Mouse (Mus musculus) CD4-positive, CD25-positive, alpha-beta regulatory T cell, adult 4 months (primary cell): ENCODE data around the gene Ap4s1. TPM values are rescaled to one million over a fixed set of nuclear protein-coding genes. Genes with fewer than 3 reads are reported as not detected.
A peak's percentile ranks its signal among the peaks of the same experiment; 100 is the strongest.
"Not testable (repeated sequence)": the region's sequence is repeated elsewhere in the genome, so short reads cannot be mapped to it uniquely, and the experiment has no call there.

ENCODE experiments used
- ATAC-seq: one replicate; pipeline ENCODE4 v1.8.0; 2017
- polyA plus RNA-seq, 2 experiments: library from polyadenylated mRNA; unstranded; fragments of 100-300 nt; shearing (Covaris generic); gene quantifications; one replicate each; pipeline ENCODE4 v1.2.1; 2017

The Ap4s1 gene
- 10 to 100 TPM; 10.9 to 19.7 TPM for polyA plus RNA-seq

GRCm38 (mm10) chr12:51690893-51691844 lies at the start of gene Ap4s1:
TSS of gene Ap4s1 (plus strand) at chr12:51691033.
- peak; percentile 60 for ATAC-seq

GRCm38 (mm10) chr12:51641871-51642270 lies 49.0 kb upstream of the Ap4s1 start:
- ATAC-seq = peak; percentile 58

- ATAC-seq = not testable (repeated sequence)
Measured at GRCm38 (mm10) chr12:51649401-51649800, 41.4 kb upstream of the Ap4s1 start.

- no peak for ATAC-seq
Measured at GRCm38 (mm10) chr12:51655944-51656465, 34.8 kb upstream of the Ap4s1 start.

GRCm38 (mm10) chr12:51663011-51663410 lies 27.8 kb upstream of the Ap4s1 start:
- ATAC-seq = no peak

- ATAC-seq = no peak
Measured at GRCm38 (mm10) chr12:51663908-51664307, 26.9 kb upstream of the Ap4s1 start.

- peak; percentile 75 for ATAC-seq
Measured at GRCm38 (mm10) chr12:51666708-51667430, 24.0 kb upstream of the Ap4s1 start.

GRCm38 (mm10) chr12:51671231-51671891 lies 19.5 kb upstream of the Ap4s1 start:
- ATAC-seq = no peak

- ATAC-seq = no peak
Measured at GRCm38 (mm10) chr12:51673270-51673669, 17.6 kb upstream of the Ap4s1 start.

GRCm38 (mm10) chr12:51676442-51676841 lies 14.4 kb upstream of the Ap4s1 start:
- ATAC-seq = no peak

- peak; percentile 14 for ATAC-seq
Measured at GRCm38 (mm10) chr12:51678844-51679243, 12.0 kb upstream of the Ap4s1 start.

GRCm38 (mm10) chr12:51688546-51688945 lies 2.3 kb upstream of the Ap4s1 start:
- no peak for ATAC-seq

GRCm38 (mm10) chr12:51691845-51692632 lies 1.2 kb downstream of the Ap4s1 start, which contains the start of gene Strn3:
TSS of gene Strn3 (minus strand) at chr12:51691897.
- peak; percentile 86 for ATAC-seq

- ATAC-seq = not testable (repeated sequence)
Measured at GRCm38 (mm10) chr12:51692870-51693269, 2.0 kb downstream of the Ap4s1 start.

- no peak for ATAC-seq
Measured at GRCm38 (mm10) chr12:51693419-51693818, 2.6 kb downstream of the Ap4s1 start.

- no peak for ATAC-seq
Measured at GRCm38 (mm10) chr12:51694096-51694495, 3.3 kb downstream of the Ap4s1 start.

- no peak for ATAC-seq
Measured at GRCm38 (mm10) chr12:51694966-51695365, 4.1 kb downstream of the Ap4s1 start.

GRCm38 (mm10) chr12:51696157-51696556 lies 5.3 kb downstream of the Ap4s1 start:
- no peak for ATAC-seq

- no peak for ATAC-seq
Measured at GRCm38 (mm10) chr12:51699623-51700393, 9.0 kb downstream of the Ap4s1 start.

- ATAC-seq = no peak
Measured at GRCm38 (mm10) chr12:51701723-51702122, 10.9 kb downstream of the Ap4s1 start.

GRCm38 (mm10) chr12:51703859-51704258 lies 13.0 kb downstream of the Ap4s1 start:
- no peak for ATAC-seq
